Comparison of ENCODE assay signal across 20 mouse cellular contexts in the genomic region with DNA sequence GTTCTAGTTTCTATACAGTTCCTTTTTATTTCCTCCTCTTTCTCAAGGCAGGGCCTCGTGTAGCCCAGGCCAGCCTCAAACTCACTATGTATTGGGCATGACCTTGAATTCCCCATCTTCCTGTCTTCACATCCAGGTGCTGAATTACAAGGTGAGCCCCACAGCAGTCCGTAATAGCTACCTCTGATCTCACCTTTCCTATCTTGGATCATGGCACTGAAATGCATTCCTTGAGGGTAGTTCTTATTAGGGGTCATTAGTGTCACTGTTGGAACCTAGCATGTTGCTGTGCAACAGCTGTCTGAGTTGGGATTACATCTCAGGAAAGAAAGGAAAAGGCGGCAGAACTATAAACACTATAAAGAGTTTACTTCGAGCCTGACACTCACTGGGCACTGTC.
"Had no signal": no experiment of that assay in that cellular context is flagged by ENCODE, and none has a peak within 500 bp of the region (broad histone marks: within the 10 kb centered on the region; RNA-seq: fewer than 3 reads in every experiment).

No protein-coding gene starts in this region.

- DNase-seq: kidney, adult 11 months; kidney, postnatal 4 days; left cerebral cortex, postnatal 4 days; lung, adult 18-20 months; lung, postnatal 10 days; lung, postnatal 36 days; retina, postnatal 1 day; right cerebral cortex, postnatal 25 days; spleen, adult 18-20 months; thymus, postnatal 25 days had no signal

- H3K27ac ChIP-seq: kidney, postnatal 0 days; liver, embryonic 14.5 days; lung, embryonic 15.5 days; midbrain, embryonic 10.5 days; midbrain, embryonic 13.5 days; neural tube, embryonic 13.5 days; stomach, embryonic 15.5 days had no signal

- H3K4me3 ChIP-seq: lung, embryonic 15.5 days; megakaryocyte, embryonic 14.5 days; midbrain, embryonic 10.5 days; midbrain, embryonic 13.5 days; myocyte; neural tube, embryonic 13.5 days; stomach, embryonic 15.5 days had no signal

- H3K4me2 ChIP-seq: lung, embryonic 15.5 days; midbrain, embryonic 13.5 days; neural tube, embryonic 13.5 days; stomach, embryonic 15.5 days had no signal

- ATAC-seq: midbrain, embryonic 13.5 days; midbrain, embryonic 16.5 days had no signal

- H3K9me3 ChIP-seq: lung, embryonic 15.5 days; megakaryocyte, embryonic 14.5 days; midbrain, embryonic 10.5 days; midbrain, embryonic 13.5 days; neural tube, embryonic 13.5 days; stomach, embryonic 15.5 days had no signal

- H3K27me3 ChIP-seq: lung, embryonic 15.5 days; megakaryocyte, embryonic 14.5 days; midbrain, embryonic 13.5 days; neural tube, embryonic 13.5 days; stomach, embryonic 15.5 days had no signal

- H3K4me1 ChIP-seq: stomach, embryonic 15.5 days had no signal

- H3K9ac ChIP-seq: liver, embryonic 14.5 days; lung, embryonic 15.5 days; midbrain, embryonic 13.5 days; neural tube, embryonic 13.5 days; stomach, embryonic 15.5 days had no signal

- H3K36me3 ChIP-seq: lung, embryonic 15.5 days; midbrain, embryonic 10.5 days; midbrain, embryonic 13.5 days; neural tube, embryonic 13.5 days; stomach, embryonic 15.5 days had no signal
